Mouse (Mus musculus) small intestine, adult 2 months (tissue): ENCODE data around the gene Phykpl.

Experiments
- CTCF ChIP-seq: fragments of 200-500 bp; IDR thresholded peaks from 2 replicates; pipeline ENCODE4 v1.5.1; 2012; ENCODE audit warnings: low read depth, mild to moderate bottlenecking, control low read depth, inconsistent platforms, low read length, moderate library complexity, mixed read lengths; ENCODE audit not compliant: insufficient replicate concordance, insufficient read length; ENCODE audit errors: extremely low read depth
- POLR2A ChIP-seq: fragments of 200-500 bp; IDR thresholded peaks from 2 replicates; pipeline ENCODE4 v1.6.1; 2012; ENCODE audit warnings: low read depth, mild to moderate bottlenecking, control low read depth, inconsistent platforms, low read length, moderate library complexity

- TF ChIP-seq POLR2A, result no peak
- no peak for TF ChIP-seq CTCF
Measured at GRCm38 (mm10) chr11:51646751-51647667, 62.5 kb downstream of the Phykpl start.
